Mouse (Mus musculus) T-cell, adult 2 months (primary cell): Measurements from ENCODE around the gene Ranbp10.

Experiments used
- DNase-seq: peaks from one replicate; pipeline ENCODE4 v3.0.0; 2022; ENCODE audit warnings: low spot score

Ranbp10 gene

DNA sequence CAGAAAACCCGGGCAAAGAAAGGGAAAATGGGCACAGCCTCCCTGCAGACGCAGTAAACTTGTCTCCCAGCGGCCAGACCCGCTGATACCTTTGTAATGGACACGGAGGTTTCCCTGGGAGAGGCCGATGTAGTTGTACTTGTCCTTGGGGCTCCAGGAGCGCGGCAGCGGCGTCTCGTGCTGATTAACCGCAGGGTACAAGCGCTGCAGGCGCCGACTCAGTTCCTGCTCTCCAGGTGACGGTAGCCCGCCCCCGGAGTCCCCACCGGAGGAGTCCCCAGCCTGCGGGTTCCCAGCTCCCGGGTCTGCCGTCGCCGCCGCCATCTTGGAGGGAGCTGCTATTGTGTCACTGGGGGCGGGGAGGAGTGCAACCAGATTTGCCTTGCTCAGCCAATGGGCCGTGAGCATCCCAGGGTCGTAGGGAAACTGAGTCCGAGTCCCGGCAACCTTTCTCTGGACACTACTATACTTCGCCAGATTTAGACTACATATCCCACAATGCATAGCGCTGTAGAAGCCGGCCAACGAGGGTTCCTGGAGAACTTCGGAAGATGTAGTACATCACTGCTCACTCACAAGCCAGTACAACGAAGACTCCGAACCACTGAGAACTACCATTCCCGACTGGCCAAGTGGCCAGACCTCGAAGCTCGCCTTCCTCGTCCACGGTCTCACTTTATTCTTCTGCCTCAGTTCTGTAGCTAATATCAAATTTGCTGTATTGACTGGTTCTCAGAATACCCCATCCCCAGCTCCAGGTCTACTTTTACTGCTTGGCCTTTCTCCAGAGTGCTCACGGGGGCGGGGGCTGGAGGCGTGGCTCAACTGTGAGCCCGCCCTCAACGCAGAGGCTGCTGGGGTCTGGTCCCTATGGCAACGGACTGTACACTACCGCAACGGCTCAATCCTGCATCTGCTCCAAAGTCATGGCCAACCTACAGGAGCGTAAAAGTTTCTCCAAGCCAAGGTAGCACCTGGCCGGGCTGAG lies at the start of gene Ranbp10, which contains the start of gene Tsnaxip1:
Gene Ranbp10, minus strand, starts transcription at position 490 of the 988 bp plus-strand sequence.
Gene Tsnaxip1, plus strand, starts transcription at position 871 of the 988 bp plus-strand sequence.
- peak; percentile 98 for DNase-seq

DNA sequence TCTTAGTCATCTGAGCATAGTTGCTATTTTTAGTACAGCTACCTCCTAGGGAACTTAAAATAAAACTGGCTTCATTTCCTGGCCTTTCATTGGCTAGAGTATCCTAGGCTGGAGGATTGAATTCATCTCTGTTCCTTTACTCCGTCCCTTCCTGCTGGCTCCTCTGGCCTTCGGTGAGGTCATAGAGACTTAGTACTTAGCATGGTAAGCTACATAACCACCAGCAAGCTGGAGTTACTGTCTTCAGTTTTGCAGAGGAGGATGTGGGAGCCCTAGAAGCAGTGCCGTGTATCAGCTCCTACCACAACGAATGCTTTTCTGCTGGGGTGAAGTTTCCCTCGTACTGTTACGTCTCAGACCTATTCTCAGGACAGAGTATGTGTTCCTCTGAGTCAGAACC lies 47.2 kb upstream of the Ranbp10 start:
- DNase-seq, result no peak

DNA sequence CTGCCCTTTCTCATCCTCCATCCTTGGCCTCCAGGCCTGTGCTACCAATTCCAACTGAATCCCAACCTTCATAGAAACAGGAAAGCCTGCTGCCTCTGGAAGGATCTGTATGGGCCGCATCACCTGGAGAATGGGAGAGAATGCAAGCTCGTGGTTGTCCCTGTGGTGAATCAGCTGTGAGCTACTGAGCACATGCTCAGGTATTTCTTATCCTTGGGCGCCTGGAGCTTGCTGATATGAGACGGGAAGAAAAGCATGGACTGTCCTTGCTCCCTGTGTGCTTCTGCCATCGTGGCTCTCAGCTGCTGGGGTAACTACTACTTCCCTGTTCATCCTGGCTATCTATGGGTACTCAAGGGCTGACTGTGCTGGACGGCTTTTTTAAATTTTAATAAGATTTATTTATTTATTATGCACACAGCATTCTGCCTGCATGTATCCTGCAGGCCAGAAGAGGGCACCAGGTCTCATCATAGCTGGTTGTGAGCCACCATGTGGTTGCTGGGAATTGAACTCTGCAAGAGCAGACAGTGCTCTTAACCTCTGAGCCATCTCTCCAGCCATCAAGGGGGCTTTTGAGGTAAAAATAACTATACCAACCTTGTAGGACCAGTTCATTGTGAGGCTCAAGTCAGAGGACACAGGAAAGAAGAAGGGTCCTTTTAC lies 39.3 kb upstream of the Ranbp10 start:
- no peak for DNase-seq

DNA sequence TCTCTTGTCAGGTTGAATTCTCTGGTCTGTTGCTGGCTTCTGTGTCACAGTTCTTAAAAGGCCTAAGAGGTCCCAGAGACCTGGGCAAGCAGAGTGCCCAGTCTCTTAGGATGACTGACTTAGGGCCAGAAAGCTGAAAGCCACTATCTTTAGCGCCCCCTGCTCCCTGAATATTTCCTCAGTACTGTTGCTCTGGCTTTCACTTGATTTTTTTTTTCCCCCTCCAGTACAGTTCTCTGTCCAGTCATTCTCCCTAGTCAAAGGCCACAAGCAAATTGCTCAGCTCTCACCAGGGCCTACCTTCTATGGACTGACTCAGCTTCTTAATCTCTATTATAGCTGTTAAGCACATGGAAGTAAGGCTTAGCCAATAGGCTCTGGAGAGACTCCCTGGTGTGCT lies 34.8 kb upstream of the Ranbp10 start:
- no peak for DNase-seq

DNA sequence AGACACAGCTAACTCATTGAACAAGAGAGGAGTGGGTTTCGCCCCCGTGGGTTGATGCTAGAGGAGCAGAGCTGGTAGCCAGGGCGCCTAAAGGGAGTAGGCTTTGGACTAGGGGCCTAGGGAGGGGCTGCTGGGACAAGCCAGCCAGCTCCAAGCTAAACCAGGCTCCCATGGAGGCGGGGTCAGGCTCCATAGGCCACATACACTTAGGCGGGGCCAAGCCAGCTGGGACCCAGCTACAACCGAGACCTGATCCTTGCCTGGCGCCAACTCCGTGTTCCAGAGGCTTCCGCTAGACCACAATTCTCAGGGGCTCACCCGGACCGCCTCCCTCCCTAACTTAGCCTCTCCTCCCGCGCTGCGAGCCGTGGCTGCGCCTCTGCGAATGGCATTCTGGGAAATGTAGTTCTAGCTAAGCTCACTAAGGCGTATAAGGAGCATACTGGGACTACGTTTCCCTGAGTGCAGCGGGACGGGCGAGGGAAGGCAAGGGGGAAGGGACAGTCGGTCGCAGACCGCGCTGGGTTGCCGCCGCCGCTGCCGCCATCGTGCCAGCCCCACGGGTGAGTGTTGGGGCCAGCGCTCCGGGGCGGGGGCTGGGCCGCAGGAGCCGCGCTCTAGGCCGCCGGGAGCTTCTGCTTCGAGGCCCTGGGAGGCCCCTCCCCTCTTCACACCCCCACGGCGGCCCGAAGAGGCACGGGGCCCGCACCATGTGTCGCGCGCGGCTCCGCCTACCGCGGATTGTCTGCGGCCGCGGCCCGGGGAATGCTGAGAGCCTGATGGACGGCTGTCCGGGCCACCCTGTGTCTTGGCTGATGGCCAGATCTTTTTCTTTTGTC lies 33.2 kb upstream of the Ranbp10 start, which contains the start of gene Nutf2:
Gene Nutf2, plus strand, starts transcription at position 438 of the 839 bp plus-strand sequence.
- DNase-seq, result peak; percentile 92

DNA sequence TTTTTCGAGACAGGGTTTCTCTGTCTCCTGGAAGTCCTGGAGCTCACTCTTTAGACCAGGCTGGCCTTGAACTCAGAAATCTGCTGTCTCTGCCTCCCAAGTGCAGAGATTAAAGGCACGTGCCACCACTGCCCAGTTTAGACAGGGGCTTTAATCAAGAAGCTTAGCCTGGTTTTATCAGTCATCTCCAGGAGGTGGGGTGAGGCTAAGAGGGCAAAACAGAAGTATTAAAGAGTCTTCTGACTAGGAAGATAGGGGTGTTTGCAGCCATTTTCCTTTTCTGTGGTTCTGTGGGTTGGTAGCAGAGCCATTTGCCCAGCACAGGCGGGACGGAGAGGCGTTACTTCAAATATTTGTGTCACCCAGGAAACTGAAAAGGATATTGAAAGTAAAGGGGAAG lies 32.2 kb upstream of the Ranbp10 start:
- DNase-seq, result no peak

DNA sequence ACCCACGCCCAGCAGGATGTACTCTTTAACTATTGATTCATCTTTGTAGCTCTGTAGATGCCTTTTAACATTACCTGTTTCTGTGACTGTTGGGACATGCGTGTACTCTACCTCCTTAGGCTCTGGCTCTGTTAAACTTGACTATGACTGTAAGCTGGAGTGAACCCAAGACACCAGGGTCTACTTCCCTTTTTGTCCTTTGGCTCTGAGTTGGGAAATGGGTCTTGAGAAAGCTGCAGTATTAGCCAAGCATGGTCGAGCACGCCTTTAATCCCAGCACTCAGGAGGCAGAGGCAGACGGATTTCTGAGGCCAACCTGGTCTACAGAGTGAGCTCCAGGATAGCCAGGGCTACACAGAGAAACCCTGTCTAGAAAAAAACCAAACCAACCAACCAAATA lies 31.3 kb upstream of the Ranbp10 start:
- DNase-seq, result no peak

DNA sequence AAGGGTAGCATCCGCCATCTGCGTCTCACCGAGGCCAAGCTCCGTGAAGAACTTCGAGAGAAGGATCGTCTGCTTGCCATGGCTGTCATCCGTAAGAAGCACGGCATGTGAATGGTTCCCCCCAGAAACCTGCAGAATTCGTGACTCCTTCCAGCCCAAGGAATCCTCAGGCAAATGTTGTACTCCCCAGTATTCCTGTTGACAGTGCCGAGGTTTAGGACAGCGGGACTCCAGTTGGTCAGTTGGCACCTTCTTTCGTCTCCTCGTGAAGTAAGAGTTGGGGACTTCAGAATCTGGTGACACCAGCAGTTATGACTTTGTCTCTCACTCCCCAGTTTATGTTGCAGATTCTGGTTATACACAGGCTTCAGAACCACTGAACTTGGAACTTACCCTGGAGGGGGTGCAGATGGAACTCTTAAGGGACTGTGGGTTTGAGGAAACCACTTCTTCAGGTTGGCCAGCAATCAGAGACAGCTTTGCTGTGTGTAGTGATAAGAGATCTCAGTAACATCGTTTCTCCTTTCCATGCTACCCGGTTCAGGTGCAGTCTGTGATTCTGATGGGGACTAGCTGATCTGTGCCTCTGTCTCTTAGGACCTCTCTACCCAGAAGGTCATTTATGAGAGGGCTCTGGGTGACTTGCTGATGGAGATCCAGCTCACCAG lies 29.2 kb upstream of the Ranbp10 start:
- DNase-seq, result no peak

DNA sequence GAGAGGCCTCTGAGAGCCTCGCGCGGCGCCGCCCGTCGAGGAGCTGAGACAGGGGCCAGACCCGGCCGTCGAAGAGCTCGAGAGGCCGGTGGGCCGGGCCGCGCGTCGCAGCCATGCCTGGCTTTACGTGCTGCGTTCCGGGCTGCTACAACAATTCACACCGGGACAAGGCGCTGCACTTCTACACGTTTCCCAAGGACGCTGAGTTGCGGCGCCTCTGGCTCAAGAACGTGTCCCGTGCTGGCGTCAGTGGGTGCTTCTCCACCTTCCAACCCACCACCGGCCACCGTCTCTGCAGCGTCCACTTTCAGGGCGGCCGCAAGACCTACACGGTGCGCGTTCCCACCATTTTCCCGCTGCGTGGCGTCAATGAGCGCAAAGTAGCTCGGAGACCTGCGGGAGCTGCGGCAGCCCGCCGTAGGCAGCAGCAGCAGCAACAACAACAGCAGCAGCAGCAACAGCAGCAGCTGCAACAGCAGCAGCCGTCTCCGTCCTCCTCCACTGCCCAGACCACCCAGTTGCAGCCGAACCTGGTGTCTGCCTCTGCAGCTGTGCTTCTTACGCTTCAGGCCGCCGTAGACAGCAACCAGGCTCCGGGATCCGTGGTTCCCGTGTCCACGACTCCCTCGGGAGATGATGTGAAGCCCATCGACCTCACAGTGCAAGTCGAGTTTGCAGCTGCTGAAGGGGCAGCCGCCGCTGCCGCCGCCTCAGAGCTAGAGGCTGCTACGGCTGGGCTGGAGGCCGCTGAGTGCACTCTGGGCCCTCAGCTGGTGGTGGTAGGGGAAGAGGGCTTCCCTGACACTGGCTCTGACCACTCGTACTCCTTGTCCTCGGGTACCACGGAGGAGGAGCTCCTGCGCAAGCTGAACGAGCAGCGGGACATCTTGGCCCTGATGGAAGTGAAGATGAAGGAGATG lies 28.4 kb upstream of the Ranbp10 start:
- DNase-seq, result peak; percentile 25

DNA sequence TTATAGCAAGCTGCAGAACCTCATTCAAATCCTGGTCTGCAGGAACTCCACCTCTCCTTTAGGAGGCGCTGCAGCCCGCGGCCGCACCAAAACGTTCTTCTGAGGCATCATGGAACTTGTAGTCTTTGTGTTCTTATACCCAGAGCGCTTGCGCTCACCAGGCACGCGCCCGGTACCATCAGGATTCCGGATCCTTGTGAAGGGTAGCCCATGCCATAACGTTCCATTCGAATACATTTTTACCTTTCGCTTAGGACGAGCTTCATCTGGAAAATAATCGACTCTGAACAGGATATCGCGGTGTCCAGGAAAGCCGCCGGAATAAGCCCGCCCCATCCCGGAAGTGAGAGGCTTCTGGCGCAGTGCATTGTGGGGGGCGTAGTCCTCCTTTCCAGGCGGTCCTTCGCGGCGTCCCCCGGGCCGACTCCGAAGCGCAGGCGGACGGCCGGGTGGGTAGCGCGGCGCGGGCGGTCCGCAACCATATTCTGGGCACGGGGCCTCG lies 27.6 kb upstream of the Ranbp10 start, which contains the start of gene Thap11:
Gene Thap11, plus strand, starts transcription at position 418 of the 502 bp plus-strand sequence.
- peak; percentile 90 for DNase-seq

DNA sequence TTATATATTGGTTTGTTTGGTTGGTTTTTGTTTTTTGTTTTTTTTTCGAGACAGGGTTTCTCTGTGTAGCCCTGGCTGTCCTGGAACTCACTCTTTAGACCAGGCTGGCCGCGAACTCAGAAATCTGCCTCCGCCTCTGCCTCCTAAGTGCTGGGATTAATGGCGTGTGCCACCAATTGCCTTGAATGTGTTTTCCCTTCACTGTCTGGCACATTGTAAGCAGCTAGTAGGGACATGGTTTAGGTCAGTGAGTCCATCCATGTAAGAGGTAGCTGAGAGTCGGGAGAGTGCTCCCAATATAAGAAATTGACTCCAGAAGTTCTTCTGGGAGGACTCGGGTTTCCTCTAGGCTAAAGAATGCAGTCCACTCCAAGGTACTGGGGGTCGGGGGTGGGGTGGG lies 27.2 kb upstream of the Ranbp10 start:
- DNase-seq, result no peak

DNA sequence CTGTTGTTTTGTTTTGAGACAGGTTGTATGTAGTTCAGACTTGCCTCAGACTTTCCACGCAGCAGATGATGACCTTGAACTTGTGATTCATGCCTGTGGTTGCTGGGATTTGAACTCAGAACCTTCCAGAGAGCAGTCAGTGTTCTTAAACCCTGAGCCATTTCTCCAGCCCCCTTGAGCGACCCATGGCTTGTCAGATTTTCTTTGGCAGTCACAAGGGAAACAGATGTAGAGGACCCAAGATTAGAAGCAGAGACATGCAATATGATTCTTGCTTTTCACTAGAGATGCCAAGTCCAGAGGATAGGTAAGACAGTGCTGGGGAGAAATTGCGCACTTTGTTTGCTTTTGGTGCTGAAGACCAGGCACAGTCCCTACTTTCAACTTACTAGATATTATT lies 26.0 kb upstream of the Ranbp10 start, which contains the start of gene Cenpt:
Gene Cenpt, minus strand, starts transcription at position 101 of the 400 bp plus-strand sequence.
- DNase-seq, result no peak

DNA sequence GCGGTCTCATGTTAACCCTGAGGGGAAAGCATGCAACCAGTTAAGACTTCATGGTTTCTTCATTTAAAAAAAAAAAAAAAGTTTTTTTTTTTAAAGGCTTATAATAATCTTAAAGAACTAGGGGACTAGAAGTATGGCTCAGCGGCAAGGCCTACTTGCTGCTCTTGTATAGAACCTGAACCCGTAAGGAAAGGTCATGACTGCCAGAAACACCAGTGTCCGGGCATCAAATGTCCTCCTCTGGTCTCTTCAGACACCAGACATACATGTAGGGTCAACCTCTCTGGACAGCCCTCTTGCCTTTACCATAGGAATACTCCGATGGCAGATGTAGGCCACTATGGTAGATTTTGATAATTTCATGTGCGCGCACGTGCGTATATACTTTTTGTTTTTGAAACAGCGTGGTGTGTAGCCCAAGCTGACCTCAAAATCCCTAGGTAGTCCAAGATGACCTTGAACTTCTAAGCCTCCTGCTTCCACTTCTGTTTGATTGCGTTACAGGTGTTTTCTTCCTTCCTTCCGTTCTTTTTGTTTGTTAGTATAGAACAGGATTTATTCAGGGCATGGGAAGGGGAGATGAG lies 25.1 kb upstream of the Ranbp10 start:
- no peak for DNase-seq

DNA sequence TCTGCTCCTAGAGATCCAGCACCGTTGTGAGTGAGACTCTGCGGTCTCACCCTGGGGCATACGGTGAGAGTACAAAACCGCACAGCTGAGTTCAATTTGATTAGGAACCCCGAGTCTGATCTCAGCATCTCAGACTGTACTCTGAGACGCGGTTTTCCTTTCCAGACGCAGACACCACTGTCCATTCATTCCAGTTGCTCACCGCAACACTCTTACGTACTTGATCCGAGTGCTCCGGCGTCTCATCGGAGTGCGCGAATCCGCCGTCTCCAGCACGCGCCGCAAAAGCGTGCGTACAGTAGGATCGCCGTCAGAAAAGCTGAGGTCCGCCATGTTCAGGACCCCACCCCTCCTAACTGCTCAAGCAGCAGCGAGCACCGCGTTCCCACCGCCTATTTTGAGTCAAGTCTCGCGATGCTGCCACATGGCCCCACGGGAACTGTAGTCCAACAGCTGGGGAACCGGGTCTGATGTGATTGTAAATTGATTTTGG lies 24.5 kb upstream of the Ranbp10 start:
- DNase-seq, result peak; percentile 90

DNA sequence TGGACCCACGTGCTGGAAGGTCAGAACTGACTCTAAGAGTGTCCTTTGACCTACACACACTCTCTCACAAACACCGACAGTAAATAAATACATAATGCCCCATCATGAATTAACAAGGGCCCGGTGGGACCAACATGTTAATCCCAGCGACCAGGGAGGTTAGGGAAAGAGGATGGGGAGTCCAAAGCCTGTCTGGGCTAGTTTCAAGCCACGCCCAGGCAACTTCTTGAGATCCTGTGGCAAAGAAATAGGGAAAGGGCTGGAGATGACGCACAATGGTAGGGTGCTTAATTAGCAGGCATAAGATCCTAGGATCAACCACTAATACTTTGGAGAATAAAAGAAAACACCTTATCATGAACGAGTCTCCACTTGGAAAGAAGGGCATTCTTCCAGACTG lies 23.5 kb upstream of the Ranbp10 start:
- DNase-seq, result no peak

DNA sequence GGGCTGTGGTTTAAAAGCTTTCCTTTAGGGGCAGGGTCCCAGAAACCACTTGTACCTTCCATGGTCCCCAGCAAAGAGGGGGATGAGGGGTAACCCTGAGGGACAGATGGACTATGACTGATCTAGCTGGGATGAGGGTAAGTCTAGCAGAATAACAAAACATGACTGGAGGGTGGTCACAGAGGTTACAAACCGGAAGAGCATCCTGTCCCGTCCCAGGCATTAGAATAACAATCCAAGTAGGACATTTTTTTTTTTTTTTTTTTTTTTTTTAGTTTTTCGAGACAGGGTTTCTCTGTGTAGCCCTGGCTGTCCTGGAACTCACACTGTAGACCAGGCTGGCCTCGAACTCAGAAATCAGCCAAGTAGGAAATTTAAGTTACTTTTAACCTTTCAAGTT lies 22.9 kb upstream of the Ranbp10 start:
- no peak for DNase-seq

DNA sequence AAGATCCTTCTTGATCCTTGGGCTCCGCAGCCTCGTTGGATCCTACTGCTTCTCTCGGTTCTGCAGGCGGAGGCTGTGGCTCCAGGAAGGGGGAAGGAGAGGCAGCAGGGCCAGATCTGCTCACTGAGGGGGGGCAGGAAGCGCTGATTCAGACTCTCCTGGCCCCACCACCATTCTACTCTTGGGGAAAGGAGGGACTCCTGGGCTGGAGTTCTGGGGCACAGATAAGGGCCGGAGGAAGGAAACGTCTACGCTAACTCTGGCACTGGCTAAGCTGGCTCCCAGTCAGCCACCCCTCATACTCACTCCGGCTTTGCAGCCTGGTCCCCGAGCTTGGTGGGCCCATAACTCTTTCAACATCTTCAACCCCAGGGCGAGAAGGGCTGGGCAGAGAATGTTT lies 19.5 kb upstream of the Ranbp10 start:
- DNase-seq, result no peak

DNA sequence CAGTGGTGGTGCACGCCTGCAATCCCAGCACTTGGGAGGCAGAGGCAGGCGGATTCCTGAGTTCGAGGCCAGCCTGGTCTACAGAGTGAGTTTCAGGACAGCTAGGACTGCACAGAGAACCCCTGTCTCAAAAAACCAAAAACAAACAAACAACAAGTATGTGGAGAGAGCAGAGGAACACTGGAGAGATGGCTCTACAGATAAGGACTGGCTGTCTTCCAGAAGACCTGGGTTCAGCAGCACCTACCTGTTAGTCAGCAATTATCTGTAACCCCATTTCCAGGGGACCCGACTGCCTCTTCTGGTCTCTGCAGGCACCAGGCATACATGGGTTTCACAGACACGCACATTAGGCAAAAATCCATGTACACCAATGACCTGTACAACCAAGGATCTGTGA lies 12.1 kb upstream of the Ranbp10 start:
- no peak for DNase-seq

DNA sequence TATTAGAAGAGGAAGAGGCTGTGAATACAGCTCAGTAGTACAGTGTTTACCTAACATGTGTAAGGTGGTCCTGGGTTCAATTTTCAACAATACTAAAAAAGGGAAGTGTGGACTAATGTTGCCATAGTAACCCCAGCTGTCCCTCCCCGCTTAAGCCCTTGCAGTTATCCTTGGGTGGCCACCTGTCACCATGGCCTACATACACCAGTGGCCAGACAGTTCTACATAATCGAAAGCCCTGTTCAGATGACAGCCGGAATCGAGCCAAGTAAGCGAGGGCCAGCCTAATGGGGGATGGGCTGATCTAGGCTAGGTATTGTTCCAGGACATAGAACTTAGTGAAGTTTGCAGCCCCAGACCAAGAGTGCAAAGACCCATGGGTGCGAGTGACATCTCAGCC lies 9.8 kb upstream of the Ranbp10 start:
- no peak for DNase-seq
